Mouse (Mus musculus) hindlimb bud, embryonic 11.5 days (tissue): ENCODE results near the gene Olfr46.
"Not testable (repeated sequence)": the region's sequence is repeated elsewhere in the genome, so short reads cannot be mapped to it uniquely, and the experiment has no call there.

Experiments used
- DNase-seq: peaks from one replicate; pipeline ENCODE4 v3.0.0-alpha.2; 2012; ENCODE audit warnings: low read depth, low spot score; ENCODE audit errors: extremely low spot score

Olfr46 gene

DNA sequence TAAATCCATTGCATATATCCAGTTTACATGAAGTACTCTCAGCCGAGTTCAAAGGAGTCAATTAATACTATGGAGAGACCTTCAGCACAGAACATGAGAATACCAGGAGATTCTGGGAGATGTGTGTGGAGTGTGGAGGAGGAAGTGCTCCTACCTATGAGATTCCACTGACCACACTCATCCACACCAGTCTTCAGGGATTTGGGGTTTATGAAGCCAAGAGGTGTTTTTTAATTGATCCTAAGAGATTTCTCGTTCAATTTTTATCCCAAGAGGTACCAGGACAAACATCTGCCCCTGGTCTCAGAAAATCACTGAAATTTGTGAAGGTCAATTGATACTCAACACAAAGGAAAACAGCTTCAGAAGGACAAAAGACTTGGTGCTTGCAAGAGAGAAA, at the start of gene Olfr46:
TSS of gene Olfr46 (plus strand) at position 301 of the 400 bp plus-strand sequence.
- DNase-seq: not testable (repeated sequence)

DNA sequence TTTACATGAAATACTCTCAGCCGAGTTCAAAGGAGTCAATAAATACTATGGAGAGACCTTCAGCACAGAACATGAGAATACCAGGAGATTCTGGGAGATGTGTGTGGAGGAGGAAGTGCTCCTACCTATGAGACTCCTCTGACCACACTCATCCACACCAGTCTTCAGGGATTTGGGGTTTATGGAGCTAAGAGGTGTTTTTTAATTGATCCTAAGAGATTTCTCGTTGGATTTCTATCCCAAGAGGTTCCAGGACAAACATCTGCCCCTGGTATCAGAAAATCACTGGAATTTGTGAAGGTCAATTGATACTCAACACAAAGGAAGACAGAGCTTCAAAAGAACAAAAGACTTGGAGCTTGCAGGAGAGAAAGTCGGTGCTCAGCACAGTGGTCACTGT, 33.5 kb upstream of the Olfr46 start, which contains the start of gene Olfr538:
TSS of gene Olfr538 (plus strand) at position 301 of the 400 bp plus-strand sequence.
- no peak for DNase-seq

DNA sequence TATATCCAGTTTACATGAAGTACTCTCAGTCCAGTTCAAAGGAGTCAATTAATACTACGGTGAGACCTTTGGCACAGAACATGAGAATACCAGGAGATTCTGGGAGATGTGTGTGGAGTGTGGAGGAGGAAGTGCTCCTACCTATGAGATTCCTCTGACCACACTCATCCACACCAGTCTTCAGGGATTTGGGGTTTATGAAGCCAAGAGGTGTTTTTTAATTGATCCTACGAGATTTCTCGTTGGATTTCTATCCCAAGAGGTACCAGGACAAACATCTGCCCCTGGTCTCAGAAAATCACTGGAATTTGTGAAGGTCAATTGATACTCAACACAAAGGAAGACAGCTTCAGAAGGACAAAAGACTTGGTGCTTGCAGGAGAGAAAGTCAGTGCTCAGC, 27.6 kb downstream of the Olfr46 start, which contains the start of gene Olfr61:
TSS of gene Olfr61 (plus strand) at position 301 of the 400 bp plus-strand sequence.
- not testable (repeated sequence) for DNase-seq

DNA sequence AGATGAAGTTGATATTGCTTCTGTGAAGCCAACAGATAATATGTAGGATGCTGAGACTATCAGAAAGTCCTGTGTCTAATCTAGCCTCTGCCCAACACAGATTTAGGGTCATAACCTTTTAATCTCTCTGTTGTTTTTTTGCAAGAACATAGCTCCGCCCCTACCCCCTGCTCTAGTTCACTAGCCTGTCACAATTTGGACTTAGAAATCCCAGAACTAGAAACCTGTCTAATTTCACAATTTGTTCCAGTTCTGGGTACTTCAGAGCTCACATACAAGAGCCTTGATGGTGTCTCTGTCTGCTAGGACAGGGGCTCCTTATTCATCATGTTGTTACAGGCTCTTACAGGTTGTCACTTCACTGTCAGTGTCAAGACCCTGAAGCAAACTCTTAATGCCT, 29.5 kb downstream of the Olfr46 start:
- no peak for DNase-seq

DNA sequence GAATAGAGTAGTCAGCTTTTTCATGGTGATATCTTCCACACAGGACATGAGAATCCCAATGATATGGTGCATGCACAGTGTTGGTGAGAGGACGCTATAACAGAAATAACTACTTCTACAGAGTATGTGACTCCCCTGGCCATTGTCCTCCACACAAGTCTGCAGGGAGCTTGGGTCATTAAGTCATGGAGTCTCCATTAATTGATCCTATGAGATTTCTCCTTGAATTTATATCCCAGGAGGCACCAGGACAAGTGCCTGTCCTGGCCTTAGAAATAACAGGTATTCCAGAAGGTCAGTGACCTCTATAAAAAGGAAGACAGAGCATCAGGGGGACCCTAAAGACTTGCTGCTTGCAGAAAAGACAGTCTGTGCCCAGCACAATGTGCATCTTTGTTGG, 45.1 kb downstream of the Olfr46 start, which contains the start of gene Olfr53:
TSS of gene Olfr53 (plus strand) at position 301 of the 400 bp plus-strand sequence.
- DNase-seq: no peak

DNA sequence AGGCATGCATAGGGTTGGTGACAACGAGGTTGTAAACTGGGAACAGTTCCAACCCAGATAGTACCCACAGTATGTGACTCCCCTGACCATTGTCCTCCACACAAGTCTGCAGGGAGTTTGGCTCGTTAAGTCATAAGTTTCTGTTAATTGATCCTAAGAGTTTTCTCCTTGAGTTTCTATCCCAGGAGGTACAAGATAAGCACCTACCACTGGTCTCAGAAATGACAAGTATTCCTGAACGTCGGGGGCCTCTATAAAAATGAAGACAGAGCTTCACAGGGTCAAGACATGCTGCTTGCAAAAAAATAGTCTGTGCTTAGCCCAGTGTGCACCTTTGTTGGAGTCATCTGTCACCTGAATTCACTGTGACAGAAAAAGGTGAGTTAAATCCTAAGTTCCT, 58.6 kb downstream of the Olfr46 start, which contains the start of gene Olfr539:
TSS of gene Olfr539 (plus strand) at position 301 of the 400 bp plus-strand sequence.
- no peak for DNase-seq
